Mouse (Mus musculus): Measurements from ENCODE around the gene Cblc.

The Cblc gene

GRCm38 (mm10) chr7:19796697-19797588 lies at the start of gene Cblc:
TSS of gene Cblc (minus strand) at chr7:19796809.
- DNase-seq (ENCODE audit: low spot score), result peak; percentile 87

- peak; percentile 54 for DNase-seq (ENCODE audit: low spot score)
Measured at GRCm38 (mm10) chr7:19844521-19845171, 48.0 kb upstream of the Cblc start.

- peak; percentile 74 for DNase-seq (ENCODE audit: low spot score)
Measured at GRCm38 (mm10) chr7:19843561-19843960, 47.0 kb upstream of the Cblc start.

GRCm38 (mm10) chr7:19842885-19843504 lies 46.4 kb upstream of the Cblc start:
- DNase-seq (ENCODE audit: low spot score), result no peak

- DNase-seq (ENCODE audit: low spot score), result peak; percentile 17
Measured at GRCm38 (mm10) chr7:19841686-19842413, 45.2 kb upstream of the Cblc start.

GRCm38 (mm10) chr7:19840936-19841335 lies 44.3 kb upstream of the Cblc start:
- DNase-seq (ENCODE audit: low spot score), result no peak

- no peak for DNase-seq (ENCODE audit: low spot score)
Measured at GRCm38 (mm10) chr7:19840371-19840770, 43.8 kb upstream of the Cblc start.

GRCm38 (mm10) chr7:19836843-19837242 lies 40.2 kb upstream of the Cblc start:
- no peak for DNase-seq (ENCODE audit: low spot score)

- no peak for DNase-seq (ENCODE audit: low spot score)
Measured at GRCm38 (mm10) chr7:19834055-19834454, 37.4 kb upstream of the Cblc start.

- no peak for DNase-seq (ENCODE audit: low spot score)
Measured at GRCm38 (mm10) chr7:19831837-19832236, 35.2 kb upstream of the Cblc start.

GRCm38 (mm10) chr7:19830682-19831156 lies 34.1 kb upstream of the Cblc start:
- DNase-seq (ENCODE audit: low spot score), result no peak

- DNase-seq (ENCODE audit: low spot score), result no peak
Measured at GRCm38 (mm10) chr7:19829694-19830093, 33.1 kb upstream of the Cblc start.

- DNase-seq (ENCODE audit: low spot score), result no peak
Measured at GRCm38 (mm10) chr7:19826756-19827155, 30.1 kb upstream of the Cblc start.

- DNase-seq (ENCODE audit: low spot score), result peak; percentile 83
Measured at GRCm38 (mm10) chr7:19824182-19824973, 27.8 kb upstream of the Cblc start.

GRCm38 (mm10) chr7:19823256-19824181 lies 26.9 kb upstream of the Cblc start:
- peak; percentile 19 for DNase-seq (ENCODE audit: low spot score)

GRCm38 (mm10) chr7:19822604-19823058 lies 26.0 kb upstream of the Cblc start, which contains the start of gene Bcl3:
TSS of gene Bcl3 (minus strand) at chr7:19822770.
- DNase-seq (ENCODE audit: low spot score), result peak; percentile 71

GRCm38 (mm10) chr7:19822193-19822592 lies 25.6 kb upstream of the Cblc start:
- DNase-seq (ENCODE audit: low spot score), result no peak

- DNase-seq (ENCODE audit: low spot score), result no peak
Measured at GRCm38 (mm10) chr7:19821633-19822032, 25.0 kb upstream of the Cblc start.

GRCm38 (mm10) chr7:19820347-19821048 lies 23.9 kb upstream of the Cblc start:
- no peak for DNase-seq (ENCODE audit: low spot score)

Measured in T-cell, adult 2 months (primary cell).